Mouse (Mus musculus): Measurements from ENCODE around the gene Mfsd8. TPM values are rescaled to one million over a fixed set of nuclear protein-coding genes. Genes with fewer than 3 reads are reported as not detected.

The Mfsd8 gene
- 23.2 TPM for polyA plus RNA-seq (2017; shearing (Covaris generic))

DNA sequence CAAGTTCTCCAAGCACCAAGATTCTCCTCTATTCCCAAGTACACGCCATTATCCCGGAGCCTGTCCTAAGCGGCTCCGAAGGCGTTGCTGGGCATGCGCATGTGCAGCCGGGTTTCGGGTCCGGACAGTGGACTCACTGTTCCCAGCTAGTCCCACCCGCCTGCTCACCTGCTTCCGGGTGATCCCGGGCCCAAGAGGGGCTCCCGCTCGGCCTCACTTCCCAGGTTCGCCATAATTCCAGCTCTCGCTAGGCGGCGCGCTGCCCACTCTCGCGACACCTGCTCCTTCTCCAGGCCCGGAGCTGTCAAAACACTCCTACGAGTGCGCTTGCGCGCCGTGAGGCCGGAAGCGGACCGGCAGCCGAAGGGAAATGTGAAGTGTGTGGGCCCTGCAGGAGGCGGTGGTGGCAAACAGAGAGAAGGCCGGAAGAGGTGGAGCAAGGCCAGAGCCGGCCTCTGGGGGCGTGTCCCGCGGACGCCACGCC is at the start of gene Mfsd8:
TSS of gene Mfsd8 (minus strand) at position 414 of the 484 bp plus-strand sequence.

DNA sequence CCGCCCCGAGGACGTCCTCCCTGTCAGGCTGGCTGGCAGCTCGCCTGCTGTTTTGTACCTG is 101 bp upstream of the Mfsd8 start, which contains the start of gene Abhd18:
TSS of gene Abhd18 (plus strand) at position 14 of the 61 bp plus-strand sequence.

DNA sequence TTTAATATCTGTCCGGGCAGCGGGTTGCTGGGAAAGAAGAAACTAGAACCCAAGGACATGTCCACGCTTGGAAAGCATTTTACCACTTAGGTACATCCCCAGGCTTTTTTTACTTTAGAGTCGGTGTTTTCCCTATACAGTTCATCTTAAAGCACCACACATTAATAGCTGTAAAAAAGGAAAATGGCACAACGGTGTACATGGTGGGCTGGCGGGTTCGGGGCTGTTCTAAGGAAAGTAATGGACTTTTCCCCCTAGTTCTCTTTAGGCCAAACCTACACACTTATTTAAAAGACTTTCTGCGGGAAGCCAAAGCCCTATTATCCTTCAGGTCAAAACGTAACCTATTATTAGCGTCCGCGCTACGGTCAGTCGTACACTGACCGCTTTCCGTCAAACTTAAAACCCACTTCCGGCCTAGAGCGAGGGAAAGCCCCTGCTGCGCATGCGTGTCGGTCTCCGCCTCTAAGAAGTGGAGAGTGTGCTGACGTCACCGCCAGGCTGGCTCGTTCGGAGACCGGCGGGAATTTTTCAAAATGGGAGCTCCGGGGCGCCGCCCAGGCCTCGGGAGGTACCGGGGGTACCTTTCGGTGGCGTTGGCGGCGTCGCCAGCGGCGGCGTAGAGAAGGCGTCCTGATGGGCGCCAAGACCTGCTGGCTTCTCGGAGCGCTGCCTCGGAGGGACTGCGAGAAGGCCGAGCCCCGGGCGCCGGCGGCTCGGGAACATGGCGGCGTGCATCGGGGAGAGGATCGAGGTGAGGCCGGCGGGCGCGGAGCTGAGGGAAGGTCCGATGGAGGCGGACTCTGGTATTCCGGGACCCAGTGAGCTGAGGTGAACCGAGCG is 46.9 kb downstream of the Mfsd8 start, which contains the start of gene Plk4:
TSS of gene Plk4 (plus strand) at position 490 of the 843 bp plus-strand sequence.

Other genes starting within 250 kb of the Mfsd8 start
- gene Slc25a31, start 138.0 kb downstream of the Mfsd8 start, polyA plus RNA-seq (2017; shearing (Covaris generic)), result not detected
- 31.4 TPM for gene Hspa4l, start 102.4 kb downstream of the Mfsd8 start, polyA plus RNA-seq (2017; shearing (Covaris generic))
- 10.9 TPM for gene Plk4, start 46.9 kb downstream of the Mfsd8 start, polyA plus RNA-seq (2017; shearing (Covaris generic))
- 21.5 TPM for gene Abhd18, start 84 bp upstream of the Mfsd8 start, polyA plus RNA-seq (2017; shearing (Covaris generic))
- 0.73 TPM for gene 1700034I23Rik, start 55.7 kb upstream of the Mfsd8 start, polyA plus RNA-seq (2017; shearing (Covaris generic))
- gene Larp1b, start 102.9 kb upstream of the Mfsd8 start, polyA plus RNA-seq (2017; shearing (Covaris generic)), result 17.6 TPM
- 3.2 TPM for gene Pgrmc2, start 236.2 kb upstream of the Mfsd8 start, polyA plus RNA-seq (2017; shearing (Covaris generic))

Measured in CD4-positive, CD25-positive, alpha-beta regulatory T cell, adult 9 weeks (primary cell).